Mouse (Mus musculus) stomach, postnatal 0 days (tissue): Measurements from ENCODE around the gene Fam118b. TPM values are rescaled to one million over a fixed set of nuclear protein-coding genes. Genes with fewer than 3 reads are reported as not detected.

ENCODE experiments used
- ATAC-seq: fragments of 200-750 bp; cut with Nextera tagmentation; 2 replicates; pipeline ENCODE4 v1.8.0; 2017; ENCODE audit not compliant: low FRiP score, low TSS enrichment
- DNase-seq: peaks from one replicate; pipeline ENCODE4 v3.0.0-alpha.2; 2016; ENCODE audit warnings: low spot score
- H3K27ac ChIP-seq: fragments of 300-500 bp; sonication (generic); replicated peaks from 2 replicates; pipeline ENCODE4 v1.5.1; 2014; ENCODE audit warnings: mild to moderate bottlenecking, control low read depth
- H3K27me3 ChIP-seq: fragments of 300-500 bp; sonication (generic); 2 replicates; pipeline ENCODE4 v1.6.1; 2014; ENCODE audit warnings: low read length; ENCODE audit not compliant: control insufficient read depth, insufficient read depth
- H3K36me3 ChIP-seq: fragments of 300-500 bp; sonication (generic); 2 replicates; pipeline ENCODE4 v1.6.1; 2014; ENCODE audit warnings: low read length, mixed read lengths; ENCODE audit not compliant: control insufficient read depth, insufficient read depth
- H3K4me1 ChIP-seq: fragments of 300-500 bp; sonication (generic); replicated peaks from 2 replicates; pipeline ENCODE4 v1.6.1; 2014; ENCODE audit warnings: antibody characterized with exemption; ENCODE audit not compliant: control insufficient read depth, insufficient read depth
- H3K4me2 ChIP-seq: fragments of 300-500 bp; sonication (generic); replicated peaks from 2 replicates; pipeline ENCODE4 v1.6.1; 2014; ENCODE audit warnings: low read depth, mild to moderate bottlenecking, control low read depth, moderate library complexity
- H3K4me3 ChIP-seq: fragments of 300-500 bp; sonication (generic); 2 replicates; pipeline ENCODE4 v1.5.1; 2014; ENCODE audit warnings: low read depth, low read length, control low read depth
- H3K9ac ChIP-seq: fragments of 300-500 bp; sonication (generic); 2 replicates; pipeline ENCODE4 v1.6.1; 2014; ENCODE audit warnings: mild to moderate bottlenecking, low read length, control low read depth, mixed read lengths
- H3K9me3 ChIP-seq: fragments of 300-500 bp; sonication (generic); 2 replicates; pipeline ENCODE4 v1.6.1; 2016; ENCODE audit warnings: low read length; ENCODE audit not compliant: control insufficient read depth
- CTCF ChIP-seq: IDR thresholded peaks from 2 replicates; pipeline ENCODE4 v1.5.1; 2016; ENCODE audit warnings: antibody characterized with exemption, low read depth, mild to moderate bottlenecking, moderate library complexity
- EP300 ChIP-seq: optimal IDR thresholded peaks from 2 replicates; pipeline ENCODE3; 2016; ENCODE audit warnings: antibody characterized with exemption
- WGBS: fragments of 180-500 bp; shearing (Covaris S2); extraction: QIAGEN DNeasy Blood & Tissue Kit; methylation state at CpG from one replicate; pipeline ENCODE4 v1.1.7; 2014; 5-methylcytosine and 5-hydroxymethylcytosine counted together
- polyA plus RNA-seq: library from polyadenylated mRNA; unstranded; fragments of >200 nt; fragmentation: Nextera tagmentation; extraction: Ambion mirVana; gene quantifications from 2 replicates; pipeline ENCODE4 v1.2.1, GENCODE M21; 2015

Gene Fam118b
- polyA plus RNA-seq, 1 experiment from 2014 or later: 24.0 TPM

DNA sequence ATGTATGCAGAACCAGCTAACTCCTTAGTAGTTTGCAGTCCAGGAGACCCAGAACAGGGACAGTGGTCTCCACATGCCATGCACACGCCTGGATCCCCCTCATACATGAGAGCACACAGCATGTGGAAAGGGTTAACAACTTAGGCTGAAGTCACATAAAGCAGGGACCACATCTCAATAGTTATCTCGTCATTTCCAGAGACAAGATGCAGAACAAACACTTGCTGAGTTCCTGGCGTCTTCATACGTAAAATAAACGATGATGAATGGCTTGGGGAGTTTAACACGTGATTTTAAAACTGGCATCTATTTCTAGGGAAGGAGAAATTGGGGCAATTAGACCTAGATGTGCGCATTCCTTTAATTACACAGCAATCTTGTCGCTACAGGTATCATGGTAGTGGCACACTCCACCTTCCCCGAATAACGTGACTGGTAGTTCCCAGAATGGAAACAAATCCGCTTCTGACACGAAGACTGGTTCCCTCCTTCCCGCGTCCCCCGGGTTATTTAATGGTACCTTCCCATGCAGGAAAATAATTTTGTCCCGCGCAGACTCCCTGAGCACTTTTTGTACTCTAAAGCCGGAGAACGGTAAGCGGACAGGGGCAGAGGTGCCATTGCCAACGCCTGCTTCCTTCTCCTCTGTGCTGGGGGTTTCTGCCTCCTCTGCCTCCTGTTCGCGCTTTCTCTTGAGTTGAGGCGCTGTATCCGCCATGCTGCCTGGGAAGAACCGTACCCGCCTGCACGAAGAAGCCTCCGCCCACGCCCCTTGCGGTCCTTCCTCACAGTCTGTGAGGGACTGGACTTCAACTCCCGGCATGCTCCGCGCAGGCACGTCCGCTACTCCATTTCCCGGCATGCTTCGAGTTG lies 92.1 kb downstream of the Fam118b start, which contains the start of gene Dcps:
TSS of gene Dcps (minus strand) at position 811 of the 873 bp plus-strand sequence.
- Histone ChIP-seq H3K4me1 (no peaks in the 10 kb centered on the region), H3K36me3 (0 out of 2 replicates have a peak, but pooled peaks cover 2% of the 10 kb centered on the region), H3K27ac (peak within 1 kb of the TSS; percentile 86), H3K4me3 (peak within 1 kb of the TSS; percentile 61), H3K9me3 (no peaks in the 10 kb centered on the region), H3K9ac (peak within 1 kb of the TSS; percentile 53), H3K4me2 (peak within 1 kb of the TSS; percentile 68), H3K27me3 (no peaks in the 10 kb centered on the region)
- TF ChIP-seq CTCF (peak; percentile 54), EP300 (peak; percentile 76)
- ATAC-seq (peak; percentile 98), DNase-seq (peak; percentile 94)
- WGBS: under 1% methylated on average over 38 of the region's 38 CpGs

DNA sequence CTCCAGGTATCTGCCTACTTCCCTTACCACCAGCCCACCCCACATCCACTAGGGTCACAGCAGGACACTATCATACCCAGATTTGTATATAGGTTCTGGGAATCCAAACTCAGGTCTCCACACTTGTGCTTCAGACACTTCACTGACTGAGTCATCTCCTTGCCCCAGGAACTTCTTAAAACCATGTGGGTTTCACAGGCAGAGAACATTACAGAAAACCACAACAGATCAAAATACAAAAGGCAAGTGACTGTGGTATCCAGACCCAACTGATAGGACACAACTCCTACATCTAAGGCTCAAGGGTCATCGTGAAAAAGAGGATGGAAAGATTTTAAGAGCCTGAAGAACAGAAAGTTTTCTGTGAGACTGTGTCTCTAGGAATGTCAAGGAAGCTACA lies 94.3 kb downstream of the Fam118b start:
- Histone ChIP-seq H3K9me3 (no peaks in the 10 kb centered on the region), H3K4me3 (no peak overlapping the region), H3K9ac (no peak overlapping the region), H3K27me3 (no peaks in the 10 kb centered on the region), H3K36me3 (0 out of 2 replicates have a peak, but pooled peaks cover 2% of the 10 kb centered on the region), H3K27ac (no peak overlapping the region), H3K4me2 (no peak overlapping the region), H3K4me1 (no peaks in the 10 kb centered on the region)
- 84% methylated on average over 1 of the region's 1 CpGs for WGBS
- TF ChIP-seq CTCF (no peak), EP300 (no peak)
- DNase-seq (no peak), ATAC-seq (no peak)

DNA sequence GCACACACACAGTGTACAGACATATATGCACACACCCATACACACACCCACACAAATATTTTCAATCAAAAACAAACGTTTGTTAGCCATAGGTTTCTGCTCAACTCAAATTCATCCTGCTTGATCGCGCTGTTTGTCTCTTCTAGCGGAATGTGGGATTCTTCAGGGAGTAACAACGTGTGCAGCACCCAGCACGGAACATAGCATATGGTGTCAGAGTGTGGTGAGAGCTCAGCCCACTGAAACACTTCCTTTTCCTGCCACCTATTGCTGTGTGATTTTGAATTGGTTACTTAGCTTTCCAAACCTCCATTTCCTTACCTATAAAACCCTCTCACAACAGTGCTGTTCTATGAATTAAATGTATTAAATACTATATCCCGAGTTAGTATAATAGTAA lies 97.5 kb downstream of the Fam118b start:
- Histone ChIP-seq H3K4me2 (no peak overlapping the region), H3K9ac (no peak overlapping the region), H3K9me3 (no peaks in the 10 kb centered on the region), H3K27me3 (no peaks in the 10 kb centered on the region), H3K4me1 (no peaks in the 10 kb centered on the region), H3K27ac (no peak overlapping the region), H3K36me3 (0 out of 2 replicates have a peak, but pooled peaks cover 2% of the 10 kb centered on the region), H3K4me3 (no peak overlapping the region)
- WGBS: 89% methylated on average over 7 of the region's 7 CpGs
- no peak for DNase-seq
- ATAC-seq: no peak
- TF ChIP-seq EP300 (no peak), CTCF (no peak)

Other genes starting within 250 kb of the Fam118b start
- 14.6 and 14.7 TPM in 2 replicates for gene St3gal4, start 148.5 kb downstream of the Fam118b start, polyA plus RNA-seq
- gene Dcps, start 91.7 kb downstream of the Fam118b start, polyA plus RNA-seq: 33.7 and 35.3 TPM in 2 replicates
- gene Srpr, start 67.6 kb downstream of the Fam118b start, polyA plus RNA-seq: 115 and 129 TPM in 2 replicates
- 12.6 and 13.9 TPM in 2 replicates for gene Tirap, start 67.5 kb downstream of the Fam118b start, polyA plus RNA-seq
- gene Foxred1, start 56.8 kb downstream of the Fam118b start, polyA plus RNA-seq: 28.9 and 29.9 TPM in 2 replicates
- 15.1 and 16.0 TPM in 2 replicates for gene Rpusd4, start 60 bp upstream of the Fam118b start, polyA plus RNA-seq
- 2.5 and 2.7 TPM in 2 replicates for gene Cdon, start 153.3 kb upstream of the Fam118b start, polyA plus RNA-seq